Mouse (Mus musculus) G1E (cell line): ENCODE measurements at regions not wholly inside any gene's neighbourhood (a gene's known extent, or its start where the extent isn't known, plus 50 kb on each side); places are given as distances from the start of the nearest gene placed in this dataset.

Experiments
- ATAC-seq: 2 replicates; pipeline ENCODE4 v1.8.0; 2016; ENCODE audit warnings: mild to moderate bottlenecking; ENCODE audit not compliant: insufficient number of reproducible peaks, poor library complexity, low FRiP score, severe bottlenecking; ENCODE audit errors: extremely low read depth
- DNase-seq: peaks from one replicate; pipeline ENCODE4 v3.0.0; 2012; ENCODE audit warnings: low spot score
- H3K27me3 ChIP-seq: 2 replicates; pipeline ENCODE4 v1.6.1; 2012; ENCODE audit warnings: mild to moderate bottlenecking, low read length, inconsistent platforms; ENCODE audit not compliant: insufficient read depth
- H3K36me3 ChIP-seq: replicated peaks from 2 replicates; pipeline ENCODE3; 2012; ENCODE audit warnings: mild to moderate bottlenecking, inconsistent platforms
- H3K4me1 ChIP-seq: 2 replicates; pipeline ENCODE4 v1.6.1; 2012; ENCODE audit warnings: low read depth, low read length, inconsistent platforms, mixed read lengths; ENCODE audit not compliant: insufficient read depth
- H3K4me3 ChIP-seq: 2 replicates; pipeline ENCODE4 v1.5.1; 2012; ENCODE audit warnings: low read depth, mild to moderate bottlenecking, inconsistent platforms, low read length, moderate library complexity, mixed read lengths
- H3K9me3 ChIP-seq: replicated peaks from 2 replicates; pipeline ENCODE4 v1.6.1; 2012; ENCODE audit warnings: inconsistent platforms
- CTCF ChIP-seq: IDR thresholded peaks from 2 replicates; pipeline ENCODE4 v1.5.1; 2012; ENCODE audit warnings: low read depth, low read length, inconsistent platforms, mixed read lengths
- GATA1 ChIP-seq: IDR thresholded peaks from 2 replicates; pipeline ENCODE4 v1.6.1; 2012; ENCODE audit warnings: borderline replicate concordance, low read length, inconsistent platforms, mixed read lengths
- GATA2 ChIP-seq: IDR thresholded peaks from 2 replicates; pipeline ENCODE4 v1.6.1; 2012; ENCODE audit warnings: low read depth, low read length, inconsistent platforms, borderline replicate concordance
- POLR2AphosphoS5 ChIP-seq: IDR thresholded peaks from 2 replicates; pipeline ENCODE4 v1.6.1; 2012; ENCODE audit warnings: low read depth, low read length, inconsistent platforms; ENCODE audit not compliant: insufficient replicate concordance
- TAL1 ChIP-seq: conservative IDR thresholded peaks from 2 replicates; pipeline ENCODE4 v1.6.1; 2012; ENCODE audit warnings: low read depth, low read length, inconsistent platforms, mixed read lengths

DNA sequence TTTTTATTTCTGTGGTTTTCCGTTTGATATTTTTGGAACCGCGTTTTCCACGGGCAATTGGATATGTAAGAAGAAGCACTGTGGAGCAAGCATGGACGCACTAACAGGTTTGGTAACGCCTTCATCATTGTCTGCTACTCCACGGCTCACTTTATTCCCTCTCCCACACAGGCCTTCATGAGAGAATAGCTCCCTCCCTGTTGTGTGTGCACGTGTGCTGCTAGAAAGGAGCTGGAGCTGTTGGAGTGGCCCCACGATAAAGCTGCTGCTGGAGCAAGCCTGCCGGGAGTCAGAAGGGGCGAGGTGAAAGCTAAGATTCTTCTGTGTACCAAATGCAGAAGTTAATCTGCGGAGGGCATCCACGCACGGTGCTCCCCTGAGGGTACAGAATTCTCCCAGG, 224.8 kb downstream of the 3110018I06Rik start:
- Histone ChIP-seq H3K4me3 (no peak overlapping the region), H3K9me3 (peaks cover 93% of the 10 kb centered on the region), H3K4me1 (no peaks in the 10 kb centered on the region), H3K36me3 (no peaks in the 10 kb centered on the region), H3K27me3 (no peaks in the 10 kb centered on the region)
- no peak for ATAC-seq
- no peak for DNase-seq
- TF ChIP-seq POLR2AphosphoS5, result no peak
- TF ChIP-seq CTCF, result no peak
- TF ChIP-seq TAL1, result no peak
- no peak for TF ChIP-seq GATA1
- TF ChIP-seq GATA2, result no peak

DNA sequence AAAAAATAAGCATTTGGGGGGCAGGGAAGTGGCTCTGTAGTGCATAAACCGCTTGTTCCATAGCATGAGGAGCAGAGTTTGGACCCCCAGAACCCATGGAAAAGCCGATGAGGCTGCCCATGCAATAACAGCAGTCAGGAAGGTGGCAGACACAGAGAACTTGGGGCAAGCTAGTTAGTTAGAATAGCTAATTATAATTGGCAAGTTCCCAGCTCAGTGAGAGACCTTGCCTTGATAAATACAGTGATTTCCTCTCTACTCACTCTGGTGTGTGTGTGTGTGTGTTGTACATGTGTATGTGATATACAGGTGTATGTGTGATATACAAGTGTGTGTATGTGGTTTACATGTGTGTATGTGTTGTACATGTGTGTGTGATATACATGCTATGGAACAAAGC, 226.4 kb downstream of the 3110018I06Rik start:
- H3K4me1 ChIP-seq, result no peaks in the 10 kb centered on the region
- DNase-seq (no peak), ATAC-seq (no peak)
- H3K27me3 ChIP-seq, result no peaks in the 10 kb centered on the region
- no peak overlapping the region for H3K4me3 ChIP-seq
- no peaks in the 10 kb centered on the region for H3K36me3 ChIP-seq
- H3K9me3 ChIP-seq, result peaks cover 94% of the 10 kb centered on the region
- TF ChIP-seq POLR2AphosphoS5, result no peak
- TF ChIP-seq TAL1, result no peak
- no peak for TF ChIP-seq GATA2
- no peak for TF ChIP-seq GATA1
- no peak for TF ChIP-seq CTCF

DNA sequence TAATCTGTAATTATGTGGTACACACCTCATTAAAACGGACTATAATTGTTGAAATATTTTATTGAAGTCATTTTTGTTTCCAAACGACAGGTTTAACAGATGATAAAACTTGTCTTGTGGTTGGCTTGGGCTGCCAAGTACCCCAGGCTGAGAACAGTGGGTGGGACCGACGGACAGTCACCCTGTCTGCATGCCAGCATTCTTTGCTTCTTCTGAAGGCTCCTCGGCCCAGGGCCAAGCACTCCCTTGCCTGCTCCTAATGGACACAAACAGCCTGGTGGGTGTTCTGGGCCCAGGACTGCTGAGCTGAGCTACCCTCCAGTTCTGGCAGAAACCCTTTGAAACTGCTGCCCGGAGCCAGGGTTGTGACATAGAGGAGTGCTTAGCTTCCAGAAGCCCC, 227.4 kb downstream of the 3110018I06Rik start:
- Histone ChIP-seq H3K4me1 (no peaks in the 10 kb centered on the region), H3K9me3 (peaks cover 93% of the 10 kb centered on the region), H3K36me3 (no peaks in the 10 kb centered on the region), H3K4me3 (no peak overlapping the region), H3K27me3 (no peaks in the 10 kb centered on the region)
- no peak for TF ChIP-seq GATA1
- TF ChIP-seq TAL1, result no peak
- TF ChIP-seq POLR2AphosphoS5, result no peak
- no peak for TF ChIP-seq CTCF
- TF ChIP-seq GATA2, result no peak
- DNase-seq (no peak), ATAC-seq (no peak)

DNA sequence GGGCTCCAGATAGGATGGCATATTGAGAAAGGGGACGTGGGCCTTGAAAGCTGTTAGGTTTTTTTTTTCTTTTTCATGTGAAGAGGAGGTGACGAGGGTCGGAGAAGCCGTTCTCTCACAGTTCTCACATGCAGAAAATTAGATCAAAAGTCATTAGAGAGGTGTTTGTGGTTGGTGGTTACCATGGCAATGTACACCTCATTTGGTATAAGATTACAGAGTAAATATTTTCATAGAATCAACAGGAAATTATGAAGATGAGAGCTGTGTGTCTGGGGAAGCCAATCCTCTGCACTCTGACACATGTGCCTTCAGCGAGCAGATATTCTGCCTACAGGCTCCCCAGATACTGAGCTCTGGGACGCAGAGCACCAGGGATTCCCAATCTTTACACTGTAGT, 232.5 kb downstream of the 3110018I06Rik start:
- H3K4me3 ChIP-seq, result no peak overlapping the region
- DNase-seq, result no peak
- ATAC-seq, result no peak
- H3K4me1 ChIP-seq, result no peaks in the 10 kb centered on the region
- no peaks in the 10 kb centered on the region for H3K27me3 ChIP-seq
- H3K9me3 ChIP-seq, result peaks cover 92% of the 10 kb centered on the region
- TF ChIP-seq POLR2AphosphoS5, result no peak
- TF ChIP-seq GATA1, result no peak
- TF ChIP-seq GATA2, result no peak
- TF ChIP-seq CTCF, result no peak
- no peak for TF ChIP-seq TAL1
- no peaks in the 10 kb centered on the region for H3K36me3 ChIP-seq

DNA sequence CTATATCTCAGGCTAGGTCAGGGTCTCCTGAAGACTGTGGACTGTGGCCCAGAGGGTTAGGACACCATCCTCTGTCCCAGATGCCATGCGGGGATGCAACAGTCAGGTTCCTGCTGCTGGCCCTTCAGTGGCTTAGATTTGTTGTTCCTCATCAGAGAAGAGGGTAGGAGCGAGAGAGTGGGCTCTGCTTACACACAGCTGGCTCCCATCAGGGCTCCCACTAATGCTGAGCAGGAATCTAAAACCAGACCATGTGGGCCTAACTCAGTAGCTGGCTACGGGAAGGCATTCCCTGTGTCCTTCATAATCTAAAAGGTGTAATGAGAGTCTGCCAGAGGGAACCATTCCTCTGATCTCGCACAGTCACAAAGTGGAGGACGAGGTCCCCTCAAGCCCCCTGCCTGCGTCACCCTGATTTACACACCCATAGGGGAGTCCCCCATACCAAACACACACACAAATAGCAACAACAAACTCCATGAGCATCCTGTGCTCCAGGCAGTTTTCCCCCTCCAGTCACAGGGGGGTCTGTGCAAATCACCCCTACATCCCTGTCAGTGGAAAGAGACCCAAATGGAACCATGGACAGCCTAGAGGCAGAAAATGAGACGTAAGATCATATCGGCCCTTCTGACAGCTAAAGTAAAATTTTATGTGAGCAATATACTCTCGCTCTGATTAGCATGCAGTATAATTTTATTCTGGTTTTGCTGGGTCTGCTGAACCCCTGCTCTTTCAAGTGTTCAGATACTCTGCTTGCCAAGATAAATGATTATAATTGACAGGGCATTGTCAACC, 234.8 kb downstream of the 3110018I06Rik start:
- TF ChIP-seq CTCF (no peak), TAL1 (no peak), POLR2AphosphoS5 (no peak), GATA1 (no peak), GATA2 (no peak)
- no peaks in the 10 kb centered on the region for H3K36me3 ChIP-seq
- DNase-seq (no peak), ATAC-seq (no peak)
- peaks cover 82% of the 10 kb centered on the region for H3K9me3 ChIP-seq
- no peak overlapping the region for H3K4me3 ChIP-seq
- H3K27me3 ChIP-seq, result no peaks in the 10 kb centered on the region
- no peaks in the 10 kb centered on the region for H3K4me1 ChIP-seq

DNA sequence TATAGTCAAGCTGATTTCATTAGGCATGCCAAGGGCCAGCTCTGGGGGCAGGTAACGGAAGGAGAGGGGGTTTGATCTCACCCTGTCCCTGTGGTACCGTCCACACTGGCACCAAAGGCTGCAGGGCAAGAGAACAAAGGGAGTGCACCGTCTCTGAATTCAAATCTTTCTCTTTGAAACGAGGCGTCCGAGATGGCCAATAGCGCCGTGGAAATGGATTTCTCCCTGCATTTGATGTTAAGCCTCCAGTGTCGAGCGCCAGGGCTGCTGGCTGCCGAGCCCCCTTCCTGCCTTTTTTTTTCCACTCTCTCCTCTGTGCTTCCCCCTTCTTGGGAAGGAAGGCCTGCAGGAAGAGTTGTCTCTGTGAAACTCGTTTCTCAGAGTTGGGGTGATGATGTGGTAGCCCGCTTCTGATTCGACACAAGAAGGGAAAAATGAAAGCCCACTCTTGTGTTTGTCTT, 235.5 kb downstream of the 3110018I06Rik start:
- Histone ChIP-seq H3K4me1 (no peaks in the 10 kb centered on the region), H3K36me3 (no peaks in the 10 kb centered on the region), H3K9me3 (peaks cover 82% of the 10 kb centered on the region), H3K4me3 (no peak overlapping the region), H3K27me3 (no peaks in the 10 kb centered on the region; the same call in 1 of the 2 replicates)
- DNase-seq, result no peak
- ATAC-seq, result no peak
- TF ChIP-seq GATA1 (no peak), TAL1 (no peak), GATA2 (no peak), POLR2AphosphoS5 (no peak), CTCF (no peak)
